Mouse (Mus musculus) C2C12 (cell line): ENCODE data around the gene Abhd2. TPM values are rescaled to one million over a fixed set of nuclear protein-coding genes. Genes with fewer than 3 reads are reported as not detected.

ENCODE experiments used
- H3K27me3 ChIP-seq: one replicate; pipeline ENCODE4 v1.6.1; 2011; ENCODE audit not compliant: control insufficient read depth, insufficient read depth, insufficient read length
- H3K36me3 ChIP-seq: one replicate; pipeline ENCODE4 v1.6.1; 2011; ENCODE audit not compliant: control insufficient read depth, insufficient read depth
- H3K4me3 ChIP-seq: one replicate; pipeline ENCODE4 v1.5.1; 2011; ENCODE audit warnings: mild to moderate bottlenecking, control low read depth; ENCODE audit not compliant: poor library complexity, insufficient read depth, severe bottlenecking
- H3K79me2 ChIP-seq: one replicate; pipeline ENCODE4 v1.6.1; 2011; ENCODE audit not compliant: control insufficient read depth, insufficient read depth
- H3K79me3 ChIP-seq: one replicate; pipeline ENCODE4 v1.6.1; 2011; ENCODE audit warnings: low read depth, control low read depth
- H3ac ChIP-seq: one replicate; pipeline ENCODE3; 2011; ENCODE audit warnings: low read depth; ENCODE audit not compliant: control insufficient read depth, insufficient read length
- CEBPB ChIP-seq: IDR thresholded peaks from one replicate; pipeline ENCODE4 v1.6.1; 2011; ENCODE audit warnings: low read depth, mild to moderate bottlenecking, control low read depth, moderate library complexity
- CTCF ChIP-seq: IDR thresholded peaks from one replicate; pipeline ENCODE4 v1.5.1; 2011; ENCODE audit not compliant: control insufficient read depth, insufficient read depth, insufficient read length
- FOSL1 ChIP-seq: IDR thresholded peaks from one replicate; pipeline ENCODE4 v1.8.0; 2011; ENCODE audit warnings: mild to moderate bottlenecking, low read length; ENCODE audit not compliant: poor library complexity, insufficient read depth, severe bottlenecking
- MAX ChIP-seq: IDR thresholded peaks from one replicate; pipeline ENCODE4 v1.6.1; 2011; ENCODE audit warnings: mild to moderate bottlenecking, control low read depth
- MYOD1 ChIP-seq: IDR thresholded peaks from one replicate; pipeline ENCODE4 v1.6.1; 2011; ENCODE audit warnings: low read depth; ENCODE audit not compliant: control insufficient read depth, insufficient read length
- MYOG ChIP-seq: IDR thresholded peaks from one replicate; pipeline ENCODE4 v1.6.1; 2011; ENCODE audit not compliant: control insufficient read depth, insufficient read length; ENCODE audit errors: extremely low read depth
- USF1 ChIP-seq: IDR thresholded peaks from one replicate; pipeline ENCODE4 v1.6.1; 2011; ENCODE audit warnings: low read depth, mild to moderate bottlenecking, control low read depth, moderate library complexity
- polyA plus RNA-seq: library from polyadenylated mRNA; unstranded; fragments of >200 nt; fragmentation: generic; extraction: Trizol; gene quantifications from one replicate; pipeline ENCODE4 v1.2.1, GENCODE M21; 2012; ENCODE audit warnings: missing spikeins

The Abhd2 gene
- polyA plus RNA-seq, 1 experiment = 28.3 TPM

DNA sequence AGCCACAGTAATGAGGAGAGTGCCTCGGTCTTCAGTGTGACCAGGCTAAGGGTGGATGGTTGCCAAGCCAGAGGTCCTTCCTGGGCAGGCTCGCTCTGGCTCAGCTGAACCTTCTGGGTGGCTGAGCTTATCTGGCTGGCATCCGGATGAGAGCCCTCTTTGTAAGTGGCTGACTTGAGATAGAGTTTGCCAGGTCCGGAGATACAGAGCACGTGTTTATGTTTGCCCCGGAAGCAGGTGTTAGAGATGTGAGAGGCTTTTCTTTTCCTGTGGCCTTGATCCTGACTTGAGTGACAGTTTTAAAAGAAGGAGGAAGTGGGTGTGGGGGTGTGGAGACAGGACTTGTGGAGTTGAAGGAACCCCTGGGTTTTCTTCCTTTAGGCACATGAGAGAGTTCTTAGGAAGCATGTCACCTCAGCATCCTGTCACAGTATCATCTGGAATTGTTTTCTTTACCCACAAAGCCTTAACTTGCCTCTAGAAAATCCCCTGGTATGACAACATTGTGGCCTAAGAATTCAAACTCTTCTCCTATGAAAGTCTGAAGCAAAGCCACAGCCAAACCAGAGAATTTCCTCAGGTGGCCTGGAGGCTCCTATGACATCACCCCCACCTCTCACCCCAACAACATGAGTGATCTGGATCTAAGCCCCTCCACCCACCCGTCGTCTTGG lies 90.5 kb downstream of the Abhd2 start:
- no peak overlapping the region for H3K4me3 ChIP-seq
- no peaks in the 10 kb centered on the region for H3K79me3 ChIP-seq
- no peak overlapping the region for H3ac ChIP-seq
- peaks cover 33% of the 10 kb centered on the region for H3K36me3 ChIP-seq
- TF ChIP-seq MYOD1 (no peak), CTCF (no peak), MYOG (no peak), FOSL1 (no peak), CEBPB (no peak), USF1 (no peak), MAX (no peak)
- H3K79me2 ChIP-seq = no peaks in the 10 kb centered on the region
- no peaks in the 10 kb centered on the region for H3K27me3 ChIP-seq

DNA sequence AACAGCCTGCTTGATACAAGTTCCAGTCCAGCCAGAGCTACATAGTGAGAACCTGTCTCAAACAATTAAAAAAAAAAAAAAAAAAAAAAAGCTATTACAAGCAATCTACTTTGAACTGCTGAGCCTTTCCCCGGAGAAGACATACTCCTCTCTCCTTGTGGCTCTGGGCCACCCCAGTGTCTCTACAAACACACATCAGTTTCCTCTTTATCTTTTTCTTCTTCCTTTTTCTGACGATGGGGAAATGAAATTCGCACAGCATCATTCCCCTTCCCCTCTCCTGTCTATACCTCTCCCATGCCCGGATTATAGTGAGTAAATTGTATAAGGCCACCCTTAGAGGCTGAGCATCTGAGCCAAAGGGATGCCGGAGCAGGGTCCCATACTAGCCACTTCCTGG lies 95.7 kb downstream of the Abhd2 start:
- no peak for TF ChIP-seq MYOG
- no peak for TF ChIP-seq USF1
- no peak for TF ChIP-seq MYOD1
- TF ChIP-seq FOSL1 = no peak
- no peak for TF ChIP-seq CTCF
- no peak for TF ChIP-seq MAX
- TF ChIP-seq CEBPB = no peak
- Histone ChIP-seq H3K27me3 (no peaks in the 10 kb centered on the region), H3K36me3 (peaks cover 4% of the 10 kb centered on the region), H3K79me3 (no peaks in the 10 kb centered on the region), H3K79me2 (no peaks in the 10 kb centered on the region), H3ac (no peak overlapping the region), H3K4me3 (no peak overlapping the region)

DNA sequence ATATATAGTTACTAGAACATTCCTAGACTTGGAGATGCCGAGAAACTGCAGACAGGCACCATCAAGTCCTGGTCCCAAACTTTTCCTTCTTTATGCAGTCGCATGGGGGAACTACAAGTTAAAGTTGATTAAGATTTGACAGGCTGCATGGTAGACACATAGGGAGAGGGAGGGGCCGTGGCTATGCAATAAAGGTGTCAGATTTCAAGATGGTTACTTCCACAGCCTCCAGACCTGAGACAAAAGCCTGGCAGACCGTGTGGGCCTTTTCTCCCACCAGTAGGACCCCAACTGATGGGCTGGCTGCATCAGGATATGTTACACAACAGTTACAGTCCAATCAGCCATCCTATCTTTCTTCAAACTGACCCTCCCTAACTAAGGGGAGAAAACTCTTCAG lies 96.4 kb downstream of the Abhd2 start:
- Histone ChIP-seq H3K4me3 (no peak overlapping the region), H3K36me3 (peaks cover 4% of the 10 kb centered on the region), H3K79me3 (no peaks in the 10 kb centered on the region), H3K27me3 (no peaks in the 10 kb centered on the region), H3ac (no peak overlapping the region), H3K79me2 (no peaks in the 10 kb centered on the region)
- TF ChIP-seq MAX (no peak), CEBPB (no peak), MYOD1 (no peak), FOSL1 (no peak), CTCF (no peak), MYOG (no peak), USF1 (no peak)

DNA sequence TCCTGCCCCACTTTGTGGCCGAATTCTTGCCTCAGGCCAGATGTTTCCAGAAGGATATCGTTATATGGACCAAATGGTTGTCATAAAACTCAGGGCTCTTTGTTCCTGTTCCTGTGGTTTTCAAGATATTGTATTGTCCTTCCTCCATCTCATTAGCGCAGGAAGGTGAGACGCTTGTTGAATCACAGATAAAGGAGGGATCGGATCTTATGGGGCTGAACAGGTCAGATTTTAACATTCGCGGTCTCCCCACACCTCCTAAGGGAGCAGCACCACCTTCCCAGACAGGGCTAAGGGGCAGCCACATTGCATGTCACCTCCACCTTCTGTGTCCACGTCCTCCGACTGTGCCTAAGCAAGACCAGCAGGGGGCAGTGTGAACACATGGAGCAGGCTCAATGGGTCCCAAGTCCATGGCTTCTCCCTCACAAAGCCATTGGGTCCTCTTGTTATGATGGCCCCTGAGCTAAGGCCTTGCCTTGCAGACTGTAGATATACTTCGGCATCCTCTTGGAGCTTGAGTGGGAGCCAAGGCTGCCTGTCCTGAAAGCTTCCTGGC lies 98.4 kb downstream of the Abhd2 start:
- Histone ChIP-seq H3ac (no peak overlapping the region), H3K79me2 (no peaks in the 10 kb centered on the region), H3K4me3 (no peak overlapping the region), H3K27me3 (no peaks in the 10 kb centered on the region), H3K79me3 (no peaks in the 10 kb centered on the region), H3K36me3 (peaks cover 4% of the 10 kb centered on the region)
- TF ChIP-seq FOSL1 (no peak), CTCF (peak; percentile 80), CEBPB (no peak), MYOG (no peak)

DNA sequence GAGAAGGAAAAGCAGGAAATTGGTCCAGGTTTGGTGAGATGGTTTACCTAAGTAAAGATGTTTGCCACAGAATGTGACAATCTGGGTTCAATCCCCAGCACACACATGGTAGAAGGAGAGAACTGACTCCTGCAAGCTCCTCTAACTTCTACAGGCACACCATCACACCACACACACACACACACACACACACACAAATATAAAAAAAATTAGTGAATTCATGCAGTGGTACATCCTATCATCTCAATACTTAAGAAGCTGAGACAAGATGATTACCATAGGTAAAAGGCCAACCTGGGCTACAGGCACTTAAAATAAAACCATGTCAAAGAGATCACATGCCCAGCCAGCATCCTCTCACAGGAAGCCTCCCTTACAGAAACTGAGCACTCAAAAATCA lies 101.0 kb downstream of the Abhd2 start:
- no peaks in the 10 kb centered on the region for H3K36me3 ChIP-seq
- no peaks in the 10 kb centered on the region for H3K79me2 ChIP-seq
- peaks cover 14% of the 10 kb centered on the region for H3K27me3 ChIP-seq
- no peak overlapping the region for H3K4me3 ChIP-seq
- no peaks in the 10 kb centered on the region for H3K79me3 ChIP-seq
- no peak overlapping the region for H3ac ChIP-seq
- no peak for TF ChIP-seq MYOG
- no peak for TF ChIP-seq USF1
- no peak for TF ChIP-seq CEBPB
- TF ChIP-seq MYOD1 = no peak
- no peak for TF ChIP-seq CTCF
- no peak for TF ChIP-seq MAX
- no peak for TF ChIP-seq FOSL1
